Mouse (Mus musculus): ENCODE measurements at regions not wholly inside any gene's neighbourhood (a gene's known extent, or its start where the extent isn't known, plus 50 kb on each side); places are given as distances from the start of the nearest gene placed in this dataset.
"Not testable (repeated sequence)": the region's sequence is repeated elsewhere in the genome, so short reads cannot be mapped to it uniquely, and the experiment has no call there.

- no peak for DNase-seq (ENCODE audit: low spot score in 2 of 2)
Measured at GRCm38 (mm10) chr5:134848981-134849380, 57.6 kb downstream of the Tmem270 start.

DNA sequence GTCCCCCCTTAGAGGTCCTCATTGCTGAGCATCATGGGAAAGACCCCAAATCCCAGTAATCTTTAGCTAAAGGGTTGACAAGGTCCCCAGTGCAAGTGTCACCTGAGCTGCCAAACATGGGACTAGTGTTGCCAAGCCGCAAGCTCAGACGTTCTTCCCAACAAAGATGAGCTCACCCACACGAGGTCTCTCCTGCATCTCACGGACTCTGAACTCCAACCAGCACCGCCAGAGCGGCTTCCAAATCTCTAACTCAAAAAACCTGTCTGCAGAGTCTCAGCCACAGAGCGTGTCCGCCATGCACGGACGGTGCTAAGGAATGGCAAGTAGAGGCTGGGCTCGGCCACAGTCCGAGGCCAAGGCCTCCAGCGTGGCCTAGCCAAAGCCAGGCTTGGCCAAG, 58.0 kb downstream of the Tmem270 start:
- no peak for DNase-seq (ENCODE audit: low spot score in 2 of 2)

DNA sequence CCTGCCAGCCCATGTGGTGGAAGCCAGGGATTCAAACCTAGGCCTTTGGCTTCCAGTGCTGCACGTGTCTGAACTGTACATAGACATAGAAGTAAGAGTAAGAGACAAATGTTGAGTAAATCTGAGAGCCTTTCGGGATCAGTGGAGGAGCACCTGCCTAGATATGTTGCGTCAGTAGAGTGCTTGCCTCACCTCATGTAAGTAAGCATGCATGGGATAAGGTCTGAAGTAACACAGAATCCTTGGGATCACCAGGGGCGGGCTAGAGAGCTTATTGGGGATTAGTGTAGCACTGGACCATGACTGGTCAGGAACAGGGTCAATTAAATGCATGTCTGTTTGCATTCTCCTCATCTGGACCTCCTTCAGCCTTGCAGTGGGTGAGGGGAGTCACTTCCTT, 61.1 kb downstream of the Tmem270 start:
- no peak for DNase-seq (ENCODE audit: low spot score in 2 of 2)

GRCm38 (mm10) chr5:134844216-134844615, 62.3 kb downstream of the Tmem270 start:
- not testable (repeated sequence) for DNase-seq (ENCODE audit: low spot score in 2 of 2)

DNA sequence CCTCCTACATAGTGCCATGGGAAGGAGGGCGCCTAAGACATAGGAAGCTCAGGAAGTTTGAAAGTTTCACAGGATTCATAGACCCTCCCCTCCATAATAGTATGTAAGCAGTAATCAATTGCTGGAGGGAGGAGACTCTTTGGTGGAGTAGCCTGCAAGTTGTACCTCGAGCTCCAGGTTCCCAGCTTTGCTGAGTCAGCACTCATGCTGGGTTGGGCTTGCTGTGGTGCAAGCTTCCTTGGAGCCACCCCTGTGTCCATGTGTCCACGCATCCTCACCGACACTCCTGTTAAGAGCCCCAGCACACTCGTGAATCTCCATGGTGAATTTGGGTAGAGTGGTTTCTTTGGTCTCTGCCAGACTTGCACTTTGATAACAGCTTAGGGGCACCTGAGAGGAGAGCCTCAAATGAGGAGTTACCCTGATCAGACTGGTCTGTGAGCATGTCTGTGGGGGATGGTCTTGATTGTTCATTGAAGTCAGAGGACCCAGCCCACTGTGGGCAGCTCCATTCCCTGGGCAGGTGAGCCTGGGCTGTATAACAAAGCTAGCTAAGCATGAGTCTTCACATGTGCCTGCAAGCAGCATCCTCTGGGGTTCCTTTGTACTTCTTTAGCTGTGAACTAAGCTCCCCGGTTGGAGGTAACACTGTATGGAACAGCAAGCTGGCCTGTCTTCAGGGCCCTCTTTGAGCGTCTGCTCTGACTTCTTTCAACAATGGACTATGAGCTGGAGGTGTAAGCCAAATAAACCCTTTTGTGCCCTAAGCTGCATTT, 65.1 kb downstream of the Tmem270 start:
- DNase-seq (ENCODE audit: low spot score in 2 of 2): no peak

DNA sequence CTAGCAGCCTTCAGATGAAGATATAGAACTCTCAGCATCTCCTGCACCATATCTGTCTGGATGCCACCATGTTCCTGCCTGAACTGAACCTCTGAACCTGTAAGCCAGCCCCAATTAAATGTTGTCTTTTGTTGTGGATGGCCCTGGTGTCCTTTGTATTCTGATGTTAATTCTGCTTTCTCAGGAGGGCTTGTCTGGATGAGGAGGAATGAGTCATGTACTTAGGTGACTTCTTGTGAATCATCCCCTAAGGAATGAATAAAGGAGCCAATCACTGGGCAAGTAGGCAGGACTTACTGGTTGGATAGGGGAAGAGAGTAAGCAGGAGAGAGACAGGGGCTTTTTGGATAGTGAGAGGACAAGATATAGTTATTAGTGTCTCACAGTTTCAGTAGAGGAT, 70.0 kb downstream of the Tmem270 start:
- no peak for DNase-seq (ENCODE audit: low spot score in 2 of 2)

DNA sequence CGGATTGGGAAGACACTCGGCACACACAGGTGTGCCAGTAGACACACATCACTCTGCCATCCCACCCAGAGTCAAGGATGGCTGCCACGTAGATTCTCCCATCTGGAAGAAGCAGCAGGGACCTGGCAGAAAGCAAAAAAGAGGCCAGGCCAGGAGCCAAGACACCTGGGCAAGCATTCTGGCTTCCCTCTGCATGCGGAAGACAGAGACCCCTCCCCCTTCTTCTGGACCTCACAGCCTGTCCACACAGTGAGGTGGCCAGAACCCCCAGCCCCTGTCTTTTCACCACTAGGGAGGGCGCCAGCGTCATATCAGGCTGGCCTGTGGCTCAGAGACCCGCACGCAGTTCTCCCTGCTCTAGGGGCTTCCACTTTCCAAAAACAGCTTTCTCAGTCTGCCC, 73.6 kb downstream of the Tmem270 start:
- DNase-seq (ENCODE audit: low spot score in 2 of 2): no peak

- no peak for DNase-seq (ENCODE audit: low spot score in 2 of 2)
Measured at GRCm38 (mm10) chr5:134817671-134818070, 70.5 kb upstream of the Eln start.

GRCm38 (mm10) chr5:134809121-134809520, 62.0 kb upstream of the Eln start:
- no peak for DNase-seq (ENCODE audit: low spot score in 2 of 2)

- no peak for DNase-seq (ENCODE audit: low spot score in 2 of 2)
Measured at GRCm38 (mm10) chr5:134804291-134805049, 57.3 kb upstream of the Eln start.

- no peak for DNase-seq (ENCODE audit: low spot score in 2 of 2)
Measured at GRCm38 (mm10) chr5:134802161-134802719, 55.1 kb upstream of the Eln start.

DNA sequence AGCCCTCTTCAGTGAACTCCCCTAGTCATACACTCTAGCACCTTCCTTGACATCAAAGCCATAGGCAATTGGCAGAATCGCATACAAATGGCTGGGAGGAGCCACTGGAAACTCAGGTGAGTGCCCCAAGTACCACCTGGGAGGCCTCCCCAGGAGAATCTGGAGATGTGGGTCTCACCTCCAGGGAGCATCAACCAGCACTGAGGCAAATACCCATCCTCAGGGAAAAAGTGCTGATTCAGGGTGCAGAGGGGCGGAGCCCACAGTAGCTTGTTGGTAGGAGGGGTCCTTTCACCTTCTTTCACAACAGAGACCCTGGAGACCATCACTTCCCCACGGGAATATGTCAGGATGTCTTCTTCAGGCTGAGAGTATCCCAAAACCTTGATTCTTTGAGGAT, 53.4 kb upstream of the Eln start:
- DNase-seq (ENCODE audit: low spot score in 2 of 2): no peak

DNA sequence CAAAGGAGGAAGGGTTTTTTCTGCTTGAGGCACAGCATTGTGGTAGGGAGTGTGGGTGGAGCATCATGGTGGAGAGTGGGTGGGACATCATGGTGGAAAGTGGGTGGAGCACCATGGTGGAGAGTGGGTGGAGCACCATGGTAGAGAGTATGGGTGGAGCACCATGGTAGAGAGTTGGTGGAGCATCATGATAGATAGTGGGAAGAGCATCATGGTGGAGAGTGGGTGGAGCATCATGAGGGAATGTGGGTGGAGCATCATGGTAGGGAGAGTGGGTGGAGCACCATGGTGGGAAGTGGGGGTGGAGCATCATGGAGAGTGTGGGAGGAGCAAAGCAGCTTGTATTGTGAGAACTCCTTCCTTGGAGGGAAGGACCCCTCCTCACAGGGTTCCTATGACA, 52.8 kb upstream of the Eln start:
- no peak for DNase-seq (ENCODE audit: low spot score in 2 of 2)

DNA sequence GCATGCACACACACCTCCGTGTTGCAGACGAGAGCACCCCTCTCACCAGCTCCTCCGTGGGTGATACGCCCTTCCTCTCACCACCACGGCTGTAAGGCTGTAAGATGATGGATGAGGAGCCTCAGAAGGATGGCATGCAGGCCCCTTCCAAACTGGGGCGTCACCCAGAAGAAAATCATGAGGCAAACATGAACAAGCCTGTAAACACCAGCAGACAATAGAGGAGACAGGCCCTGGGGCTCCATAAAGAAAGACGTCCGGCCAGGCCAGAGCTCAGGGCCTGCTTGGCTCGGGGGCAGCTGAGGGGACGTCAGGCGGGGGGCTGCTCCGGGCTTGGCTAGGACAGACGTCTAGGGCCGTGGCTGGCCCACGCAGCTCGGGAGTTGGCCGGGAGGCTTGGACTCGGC, 50.6 kb upstream of the Eln start:
- DNase-seq (ENCODE audit: low spot score in 2 of 2): peak in 1 of 2 experiments; percentile 51

Data from gastrocnemius, postnatal 4 days (tissue).